Mouse (Mus musculus) myocyte (in vitro differentiated cells): ENCODE data around the gene Klrb1.

Experiments used
- CEBPB ChIP-seq: IDR thresholded peaks from 2 replicates; pipeline ENCODE4 v1.6.1; 2011; ENCODE audit warnings: mild to moderate bottlenecking, moderate library complexity; ENCODE audit not compliant: poor library complexity, insufficient read depth, severe bottlenecking
- E2F4 ChIP-seq: IDR thresholded peaks from one replicate; pipeline ENCODE4 v1.6.1; 2011; ENCODE audit warnings: mild to moderate bottlenecking, control low read depth, moderate library complexity; ENCODE audit not compliant: insufficient read depth
- MAX ChIP-seq: IDR thresholded peaks from one replicate; pipeline ENCODE4 v1.6.1; 2011; ENCODE audit warnings: low read depth, mild to moderate bottlenecking, control low read depth
- MYOD1 ChIP-seq, 3 experiments: IDR thresholded peaks; one replicate each; pipeline ENCODE4 v1.6.1; 2011; ENCODE audit warnings: control low read depth in 2 of 3, low read depth in 2 of 3, mild to moderate bottlenecking in 2 of 3, moderate library complexity in 1 of 3; ENCODE audit not compliant: insufficient read length in 2 of 3, control insufficient read depth in 1 of 3
- MYOG ChIP-seq, 3 experiments: IDR thresholded peaks; one replicate each; pipeline ENCODE4 v1.6.1; 2011; ENCODE audit warnings: control low read depth in 2 of 3, low read depth in 2 of 3, mild to moderate bottlenecking in 2 of 3; ENCODE audit not compliant: insufficient read length in 2 of 3, control insufficient read depth in 1 of 3, insufficient read depth in 1 of 3
- POLR2A ChIP-seq: IDR thresholded peaks from one replicate; pipeline ENCODE4 v1.6.1; 2011; ENCODE audit warnings: low read depth, mild to moderate bottlenecking, control low read depth, moderate library complexity; ENCODE audit not compliant: insufficient read length
- POLR2AphosphoS2 ChIP-seq: IDR thresholded peaks from one replicate; pipeline ENCODE4 v1.6.1; 2011; ENCODE audit warnings: low read depth, control low read depth; ENCODE audit not compliant: insufficient read length
- REST ChIP-seq: IDR thresholded peaks from one replicate; pipeline ENCODE4 v1.6.1; 2011; ENCODE audit warnings: mild to moderate bottlenecking, control low read depth, moderate library complexity; ENCODE audit not compliant: insufficient read depth, insufficient read length
- SRF ChIP-seq: IDR thresholded peaks from one replicate; pipeline ENCODE4 v1.6.1; 2011; ENCODE audit warnings: low read depth; ENCODE audit not compliant: control insufficient read depth, insufficient read length
- TCF12 ChIP-seq: IDR thresholded peaks from one replicate; pipeline ENCODE4 v1.6.1; 2011; ENCODE audit warnings: mild to moderate bottlenecking, control low read depth; ENCODE audit not compliant: poor library complexity, insufficient read depth, severe bottlenecking
- TCF3 ChIP-seq: IDR thresholded peaks from one replicate; pipeline ENCODE4 v1.6.1; 2011; ENCODE audit warnings: low read depth, control low read depth; ENCODE audit not compliant: insufficient read length
- USF1 ChIP-seq: IDR thresholded peaks from one replicate; pipeline ENCODE4 v1.6.1; 2011; ENCODE audit warnings: low read depth, mild to moderate bottlenecking, control low read depth, moderate library complexity

DNA sequence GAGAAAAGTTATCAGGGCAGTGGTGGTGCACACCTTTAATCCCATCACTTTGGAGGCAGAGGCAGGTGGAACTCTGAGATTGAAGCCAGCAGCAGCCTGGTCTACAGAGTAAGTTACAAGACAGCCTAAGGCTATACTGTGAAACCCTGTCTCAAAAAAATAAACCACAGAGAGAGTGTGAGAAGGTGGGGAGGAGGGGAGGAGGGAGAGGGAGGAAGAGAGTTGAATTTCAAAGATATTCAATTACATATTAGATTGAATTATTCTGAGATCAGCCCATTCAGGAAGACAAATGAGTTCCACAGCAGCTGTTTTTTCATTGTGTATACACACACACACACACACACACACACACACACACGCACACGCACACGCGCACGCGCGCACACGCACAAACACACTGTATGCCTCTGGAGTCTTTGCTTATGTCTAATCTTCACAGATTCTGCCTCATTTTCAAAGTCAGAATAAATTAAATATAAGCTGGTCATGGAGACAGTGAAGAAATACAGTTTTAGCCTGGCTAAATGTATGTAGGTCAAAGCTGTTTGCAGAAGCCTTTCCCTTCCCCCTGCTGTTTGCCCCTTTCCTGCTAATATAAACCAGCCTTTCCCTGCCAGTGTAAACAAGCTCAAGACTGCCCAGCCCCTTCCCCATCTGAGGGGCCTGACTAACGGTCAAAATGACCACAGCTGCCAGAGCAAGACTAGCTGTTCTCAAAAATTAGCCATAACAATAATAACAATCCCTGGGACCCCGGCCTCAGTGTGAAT, 46.8 kb upstream of the Klrb1 start:
- TF ChIP-seq POLR2A (no peak), MAX (no peak), POLR2AphosphoS2 (no peak), MYOG (IDR thresholded peaks at IDR 0.05; ENCODE audit: control insufficient read depth in 1 of 3, insufficient read depth in 1 of 3, insufficient read length in 2 of 3, low read depth in 2 of 3) (no peak), MYOD1 (IDR thresholded peaks at IDR 0.05; ENCODE audit: control insufficient read depth in 1 of 3, insufficient read length in 2 of 3, low read depth in 2 of 3) (no peak), TCF12 (no peak), USF1 (no peak), E2F4 (no peak), REST (no peak), SRF (no peak), CEBPB (no peak), TCF3 (no peak)
